Mouse (Mus musculus) forebrain, embryonic 10.5 days (tissue): ENCODE data around the gene Git2. TPM values are rescaled to one million over a fixed set of nuclear protein-coding genes. Genes with fewer than 3 reads are reported as not detected.

Experiments used
- DNase-seq: peaks from one replicate; pipeline ENCODE4 v3.0.0-alpha.2; 2017; ENCODE audit warnings: low spot score; ENCODE audit errors: extremely low spot score
- H3K27ac ChIP-seq: fragments of 300-500 bp; sonication (generic); 2 replicates; pipeline ENCODE4 v1.5.1; 2016; ENCODE audit warnings: mild to moderate bottlenecking
- H3K27me3 ChIP-seq: fragments of 300-500 bp; sonication (generic); 2 replicates; pipeline ENCODE4 v1.6.1; 2016; ENCODE audit warnings: mild to moderate bottlenecking; ENCODE audit not compliant: poor library complexity, severe bottlenecking
- H3K36me3 ChIP-seq: fragments of 300-500 bp; sonication (generic); replicated peaks from 2 replicates; pipeline ENCODE4 v1.6.1; 2016; ENCODE audit warnings: mild to moderate bottlenecking, moderate library complexity
- H3K4me1 ChIP-seq: fragments of 300-500 bp; sonication (generic); 2 replicates; pipeline ENCODE4 v1.6.1; 2016
- H3K4me3 ChIP-seq: fragments of 300-500 bp; sonication (generic); 2 replicates; pipeline ENCODE4 v1.5.1; 2016; ENCODE audit warnings: mild to moderate bottlenecking, moderate library complexity
- H3K9me3 ChIP-seq: fragments of 300-500 bp; sonication (generic); 2 replicates; pipeline ENCODE4 v1.6.1; 2016; ENCODE audit warnings: mild to moderate bottlenecking, moderate library complexity
- WGBS: fragments of 180-500 bp; shearing (Covaris S2); methylation state at CpG from one replicate; pipeline ENCODE4 v1.1.7; 2016; 5-methylcytosine and 5-hydroxymethylcytosine counted together
- polyA plus RNA-seq: library from polyadenylated mRNA; unstranded; fragments of >200 nt; fragmentation: Nextera tagmentation; extraction: Ambion mirVana; gene quantifications from 2 replicates; pipeline ENCODE4 v1.2.1, GENCODE M21; 2016

Git2 gene
- polyA plus RNA-seq: 33.1 and 34.2 TPM in 2 replicates

DNA sequence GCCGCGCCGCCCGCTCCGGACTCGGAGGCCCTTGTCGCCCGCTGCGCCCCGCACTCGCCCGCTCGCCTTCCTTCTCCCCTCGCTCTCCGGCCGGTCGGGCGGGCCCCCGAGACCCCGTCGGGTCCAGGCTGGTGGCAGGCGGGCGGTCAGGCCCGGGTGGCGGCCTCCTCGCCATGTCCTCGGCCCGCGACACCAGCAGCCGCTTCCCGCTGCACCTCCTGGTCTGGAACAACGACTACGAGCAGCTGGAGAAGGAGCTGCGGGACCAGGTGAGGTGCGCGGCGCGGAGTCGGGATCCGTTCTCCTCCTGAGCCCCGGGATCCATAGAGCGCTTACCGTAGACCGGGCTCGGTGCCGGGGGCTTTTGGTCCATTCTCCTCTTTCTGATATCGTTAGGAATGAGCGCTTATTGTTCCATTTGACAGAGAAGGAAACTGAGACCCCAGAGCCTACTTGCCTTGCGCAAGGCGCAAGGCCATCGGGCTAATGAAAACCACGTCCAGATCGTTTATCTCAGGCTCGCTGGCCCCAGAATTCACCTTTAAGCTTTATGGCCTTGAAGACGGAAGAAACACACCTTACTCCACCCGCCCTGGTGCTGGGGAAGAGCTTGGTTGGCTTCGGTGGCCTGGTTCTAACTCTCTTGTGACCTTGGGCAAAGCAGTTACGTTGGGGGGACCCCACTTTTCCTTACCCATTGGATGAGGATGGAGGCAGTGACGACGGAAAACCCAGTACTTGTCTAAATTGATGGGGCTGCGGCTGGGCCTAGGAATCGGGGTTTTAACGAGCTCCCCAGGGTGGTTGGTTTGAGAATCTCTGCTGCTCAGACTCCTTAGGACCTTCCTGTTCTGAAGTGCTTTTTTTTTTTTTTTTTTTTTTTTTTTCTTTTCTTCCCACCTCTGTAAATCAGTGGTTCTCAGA lies at the start of gene Git2:
Gene Git2 (minus strand): TSS at position 462 of the 924 bp plus-strand sequence.
- H3K9me3 ChIP-seq: no peaks in the 10 kb centered on the region
- under 1% methylated on average over 63 of the region's 63 CpGs for WGBS
- no peaks in the 10 kb centered on the region for H3K36me3 ChIP-seq
- H3K4me1 ChIP-seq: peaks cover 56% of the 10 kb centered on the region
- DNase-seq: peak; percentile 48
- H3K27ac ChIP-seq: peak within 1 kb of the TSS; percentile 99
- H3K27me3 ChIP-seq: no peaks in the 10 kb centered on the region
- peak within 1 kb of the TSS; percentile 99 for H3K4me3 ChIP-seq

DNA sequence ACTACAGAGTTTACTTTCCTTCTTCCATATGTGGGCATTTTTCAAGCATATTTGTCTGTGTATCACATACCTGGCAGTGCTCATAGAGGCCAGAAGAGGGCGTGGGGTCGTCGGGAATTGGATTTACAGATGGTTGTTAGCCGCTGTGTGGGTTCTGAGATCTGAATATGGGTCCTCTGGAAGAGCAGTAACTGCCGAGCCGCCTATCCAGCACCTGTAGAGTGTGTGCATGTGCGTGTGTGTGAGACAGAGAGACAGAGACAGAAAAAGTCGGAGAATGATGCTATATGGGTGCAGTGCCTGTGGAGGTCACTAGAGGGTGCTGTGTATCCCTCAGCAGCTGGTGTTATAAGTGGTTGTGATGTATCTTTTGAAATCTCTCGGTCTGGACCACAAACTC lies 48.9 kb upstream of the Git2 start:
- Histone ChIP-seq H3K4me1 (peaks cover 25% of the 10 kb centered on the region), H3K27me3 (no peaks in the 10 kb centered on the region), H3K4me3 (peak overlapping the region; percentile 91), H3K27ac (no peak overlapping the region), H3K9me3 (peaks cover 18% of the 10 kb centered on the region; the same call in 1 of the 2 replicates), H3K36me3 (peaks cover 28% of the 10 kb centered on the region)
- peak; percentile 44 for DNase-seq
- 19% methylated on average over 9 of the region's 9 CpGs for WGBS

DNA sequence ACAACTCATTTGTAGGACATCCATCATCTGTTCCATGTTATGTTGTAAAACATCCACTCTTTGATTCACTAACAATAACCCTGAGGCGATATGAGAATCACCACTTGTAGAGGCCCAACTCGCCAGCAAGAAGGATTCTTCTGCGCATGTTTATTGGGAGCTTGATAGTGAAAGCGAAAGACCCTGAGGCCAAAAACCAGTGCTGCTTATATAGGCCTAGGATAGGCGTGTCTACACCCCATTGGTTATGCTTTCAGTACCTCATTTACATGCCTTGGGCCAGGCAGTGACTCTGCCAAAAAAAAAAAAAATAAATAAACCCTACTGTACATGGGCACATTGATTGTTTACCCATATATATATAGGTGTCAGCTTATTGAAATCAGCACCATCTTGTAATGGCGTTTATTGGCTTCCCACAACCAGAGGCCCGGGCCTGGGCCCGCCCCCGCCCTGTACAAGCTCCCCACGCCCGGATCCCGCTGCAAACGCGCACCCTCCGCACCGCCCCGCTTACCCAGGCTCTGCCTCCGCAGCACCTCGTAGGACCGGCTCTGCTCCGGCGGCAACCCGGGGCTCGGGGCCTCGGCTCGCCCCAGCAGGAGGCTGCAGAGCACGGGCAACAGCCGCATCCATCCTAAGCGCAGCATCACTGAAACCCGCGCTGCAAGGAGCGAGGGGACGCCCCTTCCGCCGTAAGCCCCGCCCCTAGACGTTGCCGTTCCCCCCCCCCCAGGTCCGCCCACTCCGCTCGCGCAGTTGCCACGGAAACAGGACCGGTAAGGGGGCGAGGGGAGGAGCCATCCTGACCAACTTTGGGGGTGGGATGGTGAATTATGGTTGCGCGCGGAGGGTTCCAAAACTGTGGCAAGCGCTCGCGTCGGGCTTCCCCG lies 47.7 kb upstream of the Git2 start, which contains the start of gene 1500011B03Rik:
Gene 1500011B03Rik (minus strand): TSS at position 673 of the 893 bp plus-strand sequence.
- DNase-seq: peak; percentile 90
- H3K9me3 ChIP-seq: peaks cover 18% of the 10 kb centered on the region; the same call in 1 of the 2 replicates
- H3K36me3 ChIP-seq: peaks cover 28% of the 10 kb centered on the region
- peaks cover 25% of the 10 kb centered on the region for H3K4me1 ChIP-seq
- 8% methylated on average over 53 of the region's 53 CpGs for WGBS
- H3K4me3 ChIP-seq: peak within 1 kb of the TSS; percentile 91
- H3K27ac ChIP-seq: peak within 1 kb of the TSS; percentile 95
- no peaks in the 10 kb centered on the region for H3K27me3 ChIP-seq

DNA sequence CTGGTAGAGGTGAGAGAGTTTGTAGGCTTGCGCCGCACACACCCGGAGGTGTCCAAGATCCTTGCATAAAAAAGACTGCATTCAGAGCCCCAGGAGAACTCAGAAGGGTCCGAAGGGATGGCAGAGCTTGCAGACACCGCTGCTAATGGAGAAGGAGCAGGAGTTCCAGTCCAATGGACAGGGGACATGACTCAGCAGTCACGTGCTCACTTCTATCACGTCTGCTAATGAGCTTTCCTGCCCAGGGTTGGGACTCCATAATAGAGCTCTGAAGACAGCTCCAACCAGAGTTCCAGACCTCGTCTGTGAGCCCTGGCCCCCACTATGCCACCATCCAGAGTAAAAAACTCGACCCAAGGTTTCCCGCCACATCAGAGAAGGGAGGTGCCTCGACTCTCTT lies 42.8 kb upstream of the Git2 start:
- no peak for DNase-seq

DNA sequence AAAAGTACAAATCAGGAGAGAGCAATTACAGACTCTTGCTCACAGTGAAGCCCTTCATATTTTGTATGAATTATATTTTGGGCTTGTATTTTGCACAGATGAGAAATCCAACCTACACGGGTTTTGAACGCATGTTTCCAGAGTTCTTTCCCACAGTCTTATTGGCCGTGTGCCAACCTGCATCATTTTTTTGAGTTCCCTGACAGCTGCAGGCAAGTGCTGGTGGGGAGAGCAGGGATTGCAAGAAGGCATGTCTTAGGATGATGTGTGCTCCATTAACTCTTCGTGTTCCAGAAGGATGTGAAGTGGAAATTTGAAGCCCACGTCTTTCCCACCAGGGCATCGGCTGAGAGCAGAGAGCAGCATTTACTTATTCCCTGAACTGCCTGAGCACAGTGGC lies 41.3 kb upstream of the Git2 start:
- Histone ChIP-seq H3K4me3 (no peak overlapping the region), H3K36me3 (peaks cover 42% of the 10 kb centered on the region), H3K4me1 (peaks cover 23% of the 10 kb centered on the region), H3K27me3 (no peaks in the 10 kb centered on the region), H3K9me3 (peaks cover 9% of the 10 kb centered on the region; the same call in 1 of the 2 replicates), H3K27ac (no peak overlapping the region)
- DNase-seq: no peak
- 80% methylated on average over 6 of the region's 6 CpGs for WGBS

More for the DNA sequence above, 42.8 kb upstream of the Git2 start:
- Histone ChIP-seq H3K4me1 (peaks cover 17% of the 10 kb centered on the region), H3K36me3 (peaks cover 40% of the 10 kb centered on the region), H3K4me3 (no peak overlapping the region), H3K9me3 (peaks cover 18% of the 10 kb centered on the region; the same call in 1 of the 2 replicates), H3K27me3 (no peaks in the 10 kb centered on the region), H3K27ac (no peak overlapping the region)
- 82% methylated on average over 11 of the region's 11 CpGs for WGBS

DNA sequence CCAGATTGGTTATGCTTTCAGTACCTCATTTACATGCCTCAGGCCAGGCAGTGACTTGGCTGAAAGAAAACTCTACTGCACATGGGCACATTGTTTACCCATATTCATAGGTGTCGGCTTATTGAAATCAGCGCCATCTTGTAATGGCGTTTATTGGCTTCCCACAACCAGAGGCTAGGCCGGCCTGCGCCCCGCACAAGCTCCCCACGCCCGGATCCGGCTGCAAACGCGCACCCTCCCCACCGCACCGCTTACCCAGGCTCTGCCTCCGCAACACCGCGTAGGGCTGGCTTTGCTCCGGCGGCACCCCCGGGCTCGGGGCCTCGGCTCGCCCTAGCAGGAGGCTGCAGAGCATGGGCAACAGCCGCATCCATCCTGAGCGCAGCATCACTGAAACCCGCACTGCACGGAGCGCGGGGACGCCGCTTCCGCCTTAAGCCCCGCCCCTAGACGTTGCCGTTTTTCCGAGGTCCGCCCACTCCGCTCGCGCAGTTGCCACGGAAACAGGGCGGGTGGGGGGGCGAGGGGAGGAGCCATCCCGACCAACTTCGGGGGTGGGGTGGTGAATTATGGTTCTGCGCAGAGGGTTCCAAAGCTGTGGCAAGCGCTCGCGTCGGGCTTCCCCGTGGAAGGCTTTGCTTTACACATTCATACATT lies 38.3 kb upstream of the Git2 start:
- no peaks in the 10 kb centered on the region for H3K9me3 ChIP-seq
- peak; percentile 91 for DNase-seq
- peaks cover 53% of the 10 kb centered on the region for H3K36me3 ChIP-seq
- peaks cover 43% of the 10 kb centered on the region for H3K4me1 ChIP-seq
- 1% methylated on average over 50 of the region's 50 CpGs for WGBS
- peak overlapping the region; percentile 96 for H3K27ac ChIP-seq
- H3K27me3 ChIP-seq: no peaks in the 10 kb centered on the region
- H3K4me3 ChIP-seq: peak overlapping the region; percentile 94

DNA sequence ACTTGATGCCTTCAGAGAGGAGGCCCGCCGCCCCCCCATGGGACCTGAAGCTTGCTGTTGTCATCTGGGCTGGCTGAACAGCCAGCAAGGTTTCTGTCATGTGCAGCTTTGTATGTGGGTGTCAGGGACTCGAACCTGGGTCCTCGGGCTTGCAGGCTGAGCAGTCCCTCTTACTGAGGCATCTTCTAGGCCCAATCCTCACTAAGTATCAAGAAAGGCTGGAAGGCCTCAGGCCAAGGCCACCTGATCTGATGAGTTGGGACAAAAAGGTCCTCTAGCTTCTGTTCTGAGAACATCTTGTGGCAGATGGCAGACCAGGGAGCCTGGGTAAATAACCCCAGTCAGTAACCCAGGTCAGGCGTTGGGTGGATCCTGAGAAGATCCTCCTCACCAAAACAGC lies 34.5 kb upstream of the Git2 start:
- Histone ChIP-seq H3K27me3 (no peaks in the 10 kb centered on the region), H3K4me3 (no peak overlapping the region), H3K9me3 (no peaks in the 10 kb centered on the region), H3K27ac (no peak overlapping the region), H3K36me3 (peaks cover 79% of the 10 kb centered on the region), H3K4me1 (peaks cover 58% of the 10 kb centered on the region)
- DNase-seq: no peak
- 94% methylated on average over 5 of the region's 5 CpGs for WGBS

DNA sequence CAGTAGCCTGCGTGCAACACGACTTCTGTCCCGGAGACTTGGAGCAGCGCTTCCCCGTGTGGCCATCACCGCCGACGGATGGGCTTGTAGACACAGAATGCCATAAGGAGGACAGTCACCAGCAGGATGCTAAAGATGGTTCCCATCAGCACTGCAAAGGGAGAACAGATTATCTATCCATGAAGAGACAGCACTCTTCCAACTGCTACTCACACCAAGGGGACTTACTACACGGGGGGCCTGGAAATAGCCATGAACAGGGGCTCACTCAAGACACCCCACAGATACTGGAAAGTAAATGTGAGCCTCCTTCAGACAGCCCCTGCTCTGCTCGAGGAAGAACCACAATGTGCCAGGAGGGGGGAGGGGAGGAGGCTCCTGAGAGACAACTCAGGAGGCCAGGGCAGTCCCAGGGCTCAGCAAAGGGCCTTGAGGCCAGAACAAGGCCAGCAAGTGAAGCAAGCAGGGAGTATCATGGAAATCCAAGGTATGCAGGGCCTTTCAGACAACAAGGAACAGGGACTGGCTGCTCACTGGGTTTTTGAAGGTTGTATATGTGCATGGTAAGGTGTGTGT lies 34.0 kb upstream of the Git2 start:
- Histone ChIP-seq H3K9me3 (no peaks in the 10 kb centered on the region), H3K27me3 (no peaks in the 10 kb centered on the region), H3K4me1 (peaks cover 58% of the 10 kb centered on the region), H3K36me3 (peaks cover 85% of the 10 kb centered on the region), H3K4me3 (no peak overlapping the region), H3K27ac (no peak overlapping the region)
- DNase-seq: no peak
- WGBS: 83% methylated on average over 10 of the region's 10 CpGs

DNA sequence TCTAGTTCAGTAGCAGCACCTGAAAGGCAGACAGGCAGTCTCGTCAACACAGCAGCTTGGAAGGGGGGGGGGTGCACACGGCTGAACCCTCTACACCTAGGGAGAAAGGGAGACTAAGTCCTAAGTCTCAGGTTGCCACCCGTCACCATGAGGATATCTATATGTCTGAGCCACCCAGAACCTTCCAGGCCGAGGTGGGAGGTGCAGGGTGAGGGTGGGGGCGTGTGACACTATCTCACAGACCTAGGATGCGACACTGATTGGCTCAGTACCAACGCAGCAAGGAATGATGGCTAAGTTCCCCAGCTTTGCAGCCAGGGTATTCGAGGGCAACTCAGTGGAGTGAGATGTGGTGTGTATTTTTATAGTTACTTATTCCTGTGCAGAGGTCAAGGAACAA lies 33.1 kb upstream of the Git2 start:
- H3K27me3 ChIP-seq: no peaks in the 10 kb centered on the region
- 82% methylated on average over 8 of the region's 8 CpGs for WGBS
- H3K4me1 ChIP-seq: peaks cover 53% of the 10 kb centered on the region
- DNase-seq: no peak
- H3K27ac ChIP-seq: no peak overlapping the region
- H3K9me3 ChIP-seq: no peaks in the 10 kb centered on the region
- no peak overlapping the region for H3K4me3 ChIP-seq
- peaks cover 94% of the 10 kb centered on the region for H3K36me3 ChIP-seq

DNA sequence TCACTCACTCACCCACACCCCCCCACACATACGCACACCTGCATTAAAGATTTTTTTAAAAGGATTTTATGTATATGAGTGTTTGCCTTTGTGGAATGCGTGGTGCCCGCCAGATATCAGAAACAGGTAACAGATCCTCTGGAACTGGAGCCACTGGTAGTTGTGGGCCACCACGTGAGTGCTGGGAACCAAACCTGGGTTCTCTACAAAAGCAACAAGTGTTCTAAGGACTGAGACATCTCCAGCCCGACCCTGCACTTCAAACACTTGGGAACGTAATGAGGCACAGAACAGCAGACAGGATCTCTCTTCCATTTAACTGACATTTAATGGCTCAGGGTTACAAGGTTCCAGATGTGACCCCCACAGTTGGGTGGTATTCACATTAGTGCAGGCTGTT lies 32.6 kb upstream of the Git2 start:
- H3K27ac ChIP-seq: no peak overlapping the region
- H3K9me3 ChIP-seq: no peaks in the 10 kb centered on the region
- H3K4me3 ChIP-seq: no peak overlapping the region
- H3K27me3 ChIP-seq: no peaks in the 10 kb centered on the region
- 64% methylated on average over 6 of the region's 6 CpGs for WGBS
- DNase-seq: no peak
- H3K4me1 ChIP-seq: peaks cover 52% of the 10 kb centered on the region
- H3K36me3 ChIP-seq: peaks cover 99% of the 10 kb centered on the region

DNA sequence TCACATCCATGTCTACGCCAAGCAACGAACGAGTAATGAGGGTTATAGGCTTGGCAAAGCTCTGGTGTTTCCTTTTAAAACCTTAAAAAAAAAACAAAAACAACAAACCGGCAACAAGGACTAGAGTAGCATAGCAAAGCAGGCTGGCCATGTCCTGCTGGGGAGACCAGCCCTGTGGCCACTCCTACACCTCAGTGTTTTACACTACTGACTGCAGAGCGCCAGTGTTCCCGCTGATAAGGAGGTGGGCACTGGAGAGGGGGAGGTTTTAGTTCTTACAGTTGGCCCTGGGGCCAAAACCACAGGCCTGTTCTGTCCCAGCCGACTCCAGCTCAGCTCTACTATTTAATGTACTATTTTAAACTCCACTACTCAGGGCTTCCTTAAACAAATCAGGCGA lies 32.2 kb upstream of the Git2 start:
- DNase-seq: no peak
- Histone ChIP-seq H3K36me3 (peaks cover 99% of the 10 kb centered on the region), H3K9me3 (no peaks in the 10 kb centered on the region), H3K4me1 (peaks cover 47% of the 10 kb centered on the region), H3K4me3 (no peak overlapping the region), H3K27ac (no peak overlapping the region), H3K27me3 (no peaks in the 10 kb centered on the region)
- WGBS: 36% methylated on average over 8 of the region's 8 CpGs

DNA sequence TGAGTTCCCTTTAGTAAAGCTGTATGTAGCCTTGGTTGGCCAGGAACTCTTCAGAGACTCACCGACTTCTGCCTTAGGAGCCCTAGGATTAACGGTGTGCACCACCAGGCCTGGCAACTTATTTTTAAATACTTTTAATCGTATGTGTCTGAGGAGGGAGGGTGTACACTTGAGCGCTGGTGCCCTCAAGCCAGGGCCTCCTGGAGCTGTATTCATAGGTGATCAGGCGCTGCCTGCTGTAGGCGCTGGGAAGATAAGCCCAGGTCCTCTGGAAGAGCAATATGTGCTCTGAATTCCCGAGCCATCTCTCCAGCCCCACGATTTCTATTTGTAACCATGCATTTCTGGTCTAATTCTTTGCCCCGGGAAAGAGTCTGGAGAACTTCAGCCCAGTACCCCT lies 31.7 kb upstream of the Git2 start:
- H3K9me3 ChIP-seq: no peaks in the 10 kb centered on the region
- peak overlapping the region; percentile 35; the same call in 1 of the 2 replicates for H3K27ac ChIP-seq
- H3K36me3 ChIP-seq: peaks cover 99% of the 10 kb centered on the region
- H3K4me3 ChIP-seq: no peak overlapping the region
- no peak for DNase-seq
- H3K27me3 ChIP-seq: no peaks in the 10 kb centered on the region
- WGBS: 52% methylated on average over 9 of the region's 9 CpGs
- peaks cover 43% of the 10 kb centered on the region for H3K4me1 ChIP-seq
